Mouse (Mus musculus) cortical plate, adult 2 months (tissue): ENCODE measurements around the gene Man1a. TPM values are rescaled to one million over a fixed set of nuclear protein-coding genes. Genes with fewer than 3 reads are reported as not detected.
A peak's percentile ranks its signal among the peaks of the same experiment; 100 is the strongest.

Experiments used
- H3K27ac ChIP-seq: fragments of 200-500 bp; 2 replicates; pipeline ENCODE4 v1.5.1; 2012; ENCODE audit warnings: low read length, control low read depth, inconsistent platforms; ENCODE audit not compliant: insufficient read depth
- H3K4me1 ChIP-seq: fragments of 200-500 bp; 2 replicates; pipeline ENCODE4 v1.6.1; 2011; ENCODE audit warnings: low read length; ENCODE audit not compliant: control insufficient read depth, insufficient read depth
- H3K4me3 ChIP-seq: fragments of 200-500 bp; 2 replicates; pipeline ENCODE4 v1.5.1; 2011; ENCODE audit warnings: mild to moderate bottlenecking, low read length, control low read depth; ENCODE audit not compliant: insufficient read depth
- CTCF ChIP-seq: fragments of 200-500 bp; IDR thresholded peaks from 2 replicates; pipeline ENCODE4 v1.5.1; 2011; ENCODE audit warnings: mild to moderate bottlenecking, control low read depth, low read length; ENCODE audit not compliant: insufficient read depth; ENCODE audit errors: extremely low read depth
- POLR2A ChIP-seq: fragments of 200-500 bp; IDR thresholded peaks from 2 replicates; pipeline ENCODE4 v1.6.1; 2011; ENCODE audit warnings: mild to moderate bottlenecking, low read length, control low read depth; ENCODE audit not compliant: insufficient read depth; ENCODE audit errors: extremely low read depth
- polyA plus RNA-seq: library from polyadenylated mRNA; depleted of rRNA; stranded (reverse); fragments of >200 nt; gene quantifications from 2 replicates; pipeline ENCODE4 v1.2.3, GENCODE M21; 2012

The Man1a gene
- polyA plus RNA-seq, 1 experiment, result 14.6 TPM

- Histone ChIP-seq H3K4me1 (peaks cover 2% of the 10 kb centered on the region; the same call in 1 of the 2 replicates), H3K4me3 (peak overlapping the region; percentile 65), H3K27ac (peak overlapping the region; percentile 70)
- TF ChIP-seq POLR2A, result peak; percentile 68; the same call in 1 of the 2 replicates
- no peak for TF ChIP-seq CTCF
Observed at GRCm38 (mm10) chr10:54075441-54076010, 883 bp downstream of the Man1a start.

GRCm38 (mm10) chr10:54074609-54075421, 1.6 kb downstream of the Man1a start:
- TF ChIP-seq CTCF (no peak), POLR2A (no peak)
- peak overlapping the region; percentile 65 for H3K4me3 ChIP-seq
- H3K27ac ChIP-seq, result peak overlapping the region; percentile 70
- peaks cover 2% of the 10 kb centered on the region; the same call in 1 of the 2 replicates for H3K4me1 ChIP-seq

DNA sequence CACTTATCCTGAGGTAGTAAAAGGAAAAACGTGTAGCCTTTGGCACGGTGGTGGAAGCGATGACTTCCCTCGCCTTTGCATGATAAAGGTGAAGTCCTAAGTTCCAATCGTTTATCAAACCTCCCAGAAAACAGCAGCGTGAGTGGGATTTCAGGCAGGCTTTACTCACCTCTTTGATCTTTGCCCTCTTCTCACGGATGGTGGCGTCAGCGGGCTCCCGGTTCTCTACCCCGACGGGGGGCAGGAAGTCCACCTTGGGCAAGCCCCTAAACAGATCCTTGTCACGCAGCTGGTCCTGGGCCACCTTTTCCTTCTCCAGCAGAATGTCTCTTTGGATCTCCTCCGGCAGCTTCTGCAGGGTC, 2.2 kb downstream of the Man1a start:
- peaks cover 2% of the 10 kb centered on the region; the same call in 1 of the 2 replicates for H3K4me1 ChIP-seq
- no peak for TF ChIP-seq CTCF
- no peak for TF ChIP-seq POLR2A
- H3K27ac ChIP-seq, result no peak overlapping the region
- peak overlapping the region; percentile 65 for H3K4me3 ChIP-seq

- TF ChIP-seq CTCF (no peak), POLR2A (no peak)
- H3K27ac ChIP-seq, result no peak overlapping the region
- H3K4me1 ChIP-seq, result peaks cover 2% of the 10 kb centered on the region; the same call in 1 of the 2 replicates
- peak overlapping the region; percentile 65 for H3K4me3 ChIP-seq
Observed at GRCm38 (mm10) chr10:54073641-54074203, 2.7 kb downstream of the Man1a start.

- TF ChIP-seq CTCF (no peak), POLR2A (no peak)
- Histone ChIP-seq H3K27ac (no peak overlapping the region), H3K4me3 (peak overlapping the region; percentile 65; the same call in 1 of the 2 replicates), H3K4me1 (peaks cover 2% of the 10 kb centered on the region; the same call in 1 of the 2 replicates)
Observed at GRCm38 (mm10) chr10:54072336-54072735, 4.1 kb downstream of the Man1a start.

DNA sequence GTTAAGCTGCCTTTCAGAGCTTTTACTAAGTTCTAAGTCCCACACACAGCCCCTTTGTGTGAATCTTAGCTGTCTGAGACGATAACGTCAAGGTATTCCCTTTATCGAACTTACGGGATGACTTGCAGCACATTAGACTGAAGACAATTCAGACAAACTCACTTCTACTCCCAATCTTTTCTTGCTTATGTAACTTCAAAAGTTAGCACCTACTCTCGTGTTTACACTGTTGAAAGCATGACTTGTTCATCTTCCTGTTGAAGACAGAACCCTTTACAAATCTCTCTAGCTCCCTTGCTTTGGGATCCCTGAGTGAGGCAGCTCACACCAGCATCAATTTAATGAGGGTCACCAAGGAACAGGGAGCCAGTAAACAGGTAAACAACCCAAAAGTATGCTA, 5.9 kb downstream of the Man1a start:
- H3K27ac ChIP-seq, result no peak overlapping the region
- TF ChIP-seq POLR2A (no peak), CTCF (no peak)
- H3K4me1 ChIP-seq, result peaks cover 2% of the 10 kb centered on the region; the same call in 1 of the 2 replicates
- H3K4me3 ChIP-seq, result no peak overlapping the region; the same call in 1 of the 2 replicates

GRCm38 (mm10) chr10:54069412-54069811, 7.0 kb downstream of the Man1a start:
- Histone ChIP-seq H3K4me3 (no peak overlapping the region), H3K27ac (no peak overlapping the region), H3K4me1 (peaks cover 2% of the 10 kb centered on the region; the same call in 1 of the 2 replicates)
- TF ChIP-seq CTCF (no peak), POLR2A (no peak)

DNA sequence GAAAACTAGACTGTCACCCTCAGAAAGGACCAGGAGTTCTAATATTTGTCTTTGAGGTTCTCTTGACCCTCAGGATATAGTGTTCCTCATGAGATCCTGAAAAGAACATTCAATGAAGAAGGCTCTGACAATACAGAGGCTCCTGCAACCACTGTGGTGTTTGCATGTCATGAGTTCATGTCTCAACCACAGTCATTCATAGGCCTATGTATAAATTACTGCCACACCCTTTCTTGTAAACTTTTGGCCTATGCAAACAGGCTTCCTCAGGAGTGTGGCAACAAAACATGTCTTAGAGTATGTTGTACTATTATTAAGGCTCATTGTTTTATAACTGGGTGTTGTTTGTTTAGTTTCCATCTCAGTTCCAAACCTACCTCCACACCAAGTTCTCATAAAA, 9.7 kb downstream of the Man1a start:
- Histone ChIP-seq H3K4me3 (no peak overlapping the region), H3K27ac (no peak overlapping the region), H3K4me1 (no peaks in the 10 kb centered on the region)
- TF ChIP-seq CTCF (no peak), POLR2A (no peak)

DNA sequence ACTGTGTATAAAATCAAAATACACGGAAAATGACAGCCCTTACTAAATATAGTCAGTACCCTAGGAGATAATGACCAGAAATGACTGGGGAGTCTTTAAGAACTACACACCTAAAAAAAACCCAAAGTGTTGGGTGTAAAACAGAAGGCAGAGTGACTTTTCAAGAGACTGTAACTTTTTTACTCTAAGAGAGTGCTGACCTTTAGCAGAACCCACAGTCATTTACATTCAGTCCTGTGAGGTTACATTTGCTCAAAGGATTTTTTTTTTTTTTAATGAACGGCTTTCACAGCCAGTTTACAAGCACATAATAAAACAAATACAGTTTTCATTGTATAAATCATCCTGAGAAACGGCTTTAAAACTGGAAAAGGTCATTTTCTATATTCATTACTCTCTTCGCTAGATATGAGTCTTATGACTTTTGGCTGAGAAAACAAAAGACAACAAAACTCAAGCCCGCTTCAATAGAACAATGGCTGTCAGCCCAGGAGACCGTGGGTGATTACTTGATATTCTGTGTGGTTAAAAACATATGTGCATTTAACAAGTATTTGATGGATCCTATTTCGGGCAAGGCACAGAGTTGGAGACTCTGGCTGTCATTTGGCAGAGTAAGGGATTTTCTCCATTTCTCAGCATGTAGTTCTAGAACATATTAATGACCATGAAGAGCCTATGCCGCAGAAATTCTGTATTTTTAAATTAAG, 12.7 kb downstream of the Man1a start:
- Histone ChIP-seq H3K27ac (no peak overlapping the region), H3K4me1 (peaks cover 1% of the 10 kb centered on the region; the same call in 1 of the 2 replicates), H3K4me3 (no peak overlapping the region)
- TF ChIP-seq CTCF (no peak), POLR2A (no peak)
